Mouse (Mus musculus) CH12.LX (cell line): Measurements from ENCODE around the gene Srgap1. TPM values are rescaled to one million over a fixed set of nuclear protein-coding genes. Genes with fewer than 3 reads are reported as not detected.

Experiments
- DNase-seq: peaks from one replicate; pipeline ENCODE4 v3.0.0-alpha.2; 2013; ENCODE audit errors: extremely low read depth
- H3K27ac ChIP-seq: 2 replicates; pipeline ENCODE4 v1.5.1; 2012; ENCODE audit warnings: low read depth, mild to moderate bottlenecking, control low read depth, moderate library complexity; ENCODE audit not compliant: insufficient read depth
- H3K27me3 ChIP-seq: replicated peaks from 2 replicates; pipeline ENCODE3; 2012; ENCODE audit warnings: inconsistent platforms
- H3K36me3 ChIP-seq, 2 experiments: replicated peaks in 1 of 2; 2 replicates each; pipeline versions ENCODE3 to v1.6.1; 2012; ENCODE audit warnings: inconsistent platforms in 1 of 2, low read length in 1 of 2, mild to moderate bottlenecking in 1 of 2, mixed read lengths in 1 of 2, moderate library complexity in 1 of 2; ENCODE audit not compliant: control insufficient read depth in 1 of 2, insufficient read depth in 1 of 2
- H3K4me1 ChIP-seq, 2 experiments: 2 replicates each; pipeline ENCODE4 v1.6.1; 2012; ENCODE audit warnings: inconsistent platforms in 1 of 2, moderate library complexity in 1 of 2; ENCODE audit not compliant: insufficient read depth in 2 of 2, control insufficient read depth in 1 of 2
- H3K4me2 ChIP-seq: 2 replicates; pipeline ENCODE4 v1.6.1; 2012; ENCODE audit warnings: low read depth, mild to moderate bottlenecking, control low read depth; ENCODE audit not compliant: poor library complexity, insufficient read depth, severe bottlenecking
- H3K4me3 ChIP-seq, 3 experiments: fragments of 150-350 bp in 1 of 3; sonication (generic) in 1 of 3; replicated peaks in 1 of 3; 2 replicates each; pipeline versions ENCODE3 to v1.5.1; 2011 to 2012; ENCODE audit warnings: low read depth in 2 of 3, low read length in 2 of 3, mild to moderate bottlenecking in 2 of 3, moderate library complexity in 2 of 3, control low read depth in 1 of 3, improper control_type of control experiment in 1 of 3, inconsistent platforms in 1 of 3, mixed read lengths in 1 of 3; ENCODE audit not compliant: poor library complexity in 1 of 3
- H3K79me2 ChIP-seq: replicated peaks from 2 replicates; pipeline ENCODE4 v1.6.1; 2012; ENCODE audit warnings: mild to moderate bottlenecking, moderate library complexity; ENCODE audit not compliant: control insufficient read depth, poor library complexity, insufficient read depth, severe bottlenecking; ENCODE audit errors: extremely low read depth
- H3K9ac ChIP-seq: 2 replicates; pipeline ENCODE4 v1.6.1; 2012; ENCODE audit warnings: low read depth, mild to moderate bottlenecking, control low read depth, moderate library complexity; ENCODE audit not compliant: insufficient read depth
- H3K9me3 ChIP-seq: replicated peaks from 2 replicates; pipeline ENCODE3; 2012; ENCODE audit warnings: low read length, inconsistent platforms, mixed read lengths
- CHD2 ChIP-seq: IDR thresholded peaks from 2 replicates; pipeline ENCODE4 v1.6.1; 2011; ENCODE audit warnings: low read length, improper control_type of control experiment
- CTCF ChIP-seq, 2 experiments: IDR thresholded peaks in 1 of 2; conservative IDR thresholded peaks in 1 of 2; 2 replicates each; pipeline ENCODE4 v1.5.1; 2011 to 2012; ENCODE audit warnings: low read depth in 2 of 2, low read length in 2 of 2, improper control_type of control experiment in 1 of 2, inconsistent platforms in 1 of 2, mild to moderate bottlenecking in 1 of 2, moderate library complexity in 1 of 2
- ELF1 ChIP-seq: IDR thresholded peaks from 2 replicates; pipeline ENCODE4 v1.6.1; 2014; ENCODE audit warnings: low read depth, mild to moderate bottlenecking, inconsistent platforms, low read length, improper control_type of control experiment
- EP300 ChIP-seq: IDR thresholded peaks from 2 replicates; pipeline ENCODE4 v1.6.1; 2011; ENCODE audit warnings: low read length, improper control_type of control experiment
- ETS1 ChIP-seq: conservative IDR thresholded peaks from 2 replicates; pipeline ENCODE4 v1.6.1; 2012; ENCODE audit warnings: low read depth, mild to moderate bottlenecking, inconsistent platforms, low read length, improper control_type of control experiment, moderate library complexity
- GABPA ChIP-seq: IDR thresholded peaks from 2 replicates; pipeline ENCODE4 v1.6.1; 2012; ENCODE audit warnings: low read depth, low read length, improper control_type of control experiment, inconsistent platforms; ENCODE audit not compliant: insufficient replicate concordance
- HCFC1 ChIP-seq: IDR thresholded peaks from 2 replicates; pipeline ENCODE4 v1.6.1; 2012; ENCODE audit warnings: low read depth, mild to moderate bottlenecking, inconsistent platforms, low read length, improper control_type of control experiment
- IRF4 ChIP-seq: IDR thresholded peaks from 2 replicates; pipeline ENCODE4 v1.6.1; 2014; ENCODE audit warnings: low read depth, mild to moderate bottlenecking, inconsistent platforms, low read length, improper control_type of control experiment
- JUN ChIP-seq: IDR thresholded peaks from 2 replicates; pipeline ENCODE4 v1.6.1; 2011; ENCODE audit warnings: low read depth, mild to moderate bottlenecking, low read length, improper control_type of control experiment, moderate library complexity; ENCODE audit not compliant: insufficient read depth
- JUND ChIP-seq: conservative IDR thresholded peaks from 2 replicates; pipeline ENCODE4 v1.6.1; 2011; ENCODE audit warnings: low read depth, low read length, improper control_type of control experiment
- KAT2A ChIP-seq: IDR thresholded peaks from 2 replicates; pipeline ENCODE4 v1.6.1; 2012; ENCODE audit warnings: low read length, improper control_type of control experiment, inconsistent platforms; ENCODE audit not compliant: insufficient replicate concordance
- MAFK ChIP-seq: IDR thresholded peaks from 2 replicates; pipeline ENCODE4 v1.6.1; 2011; ENCODE audit warnings: low read length, improper control_type of control experiment; ENCODE audit not compliant: insufficient replicate concordance
- MAX ChIP-seq: IDR thresholded peaks from 2 replicates; pipeline ENCODE4 v1.6.1; 2011; ENCODE audit warnings: low read length, improper control_type of control experiment
- MAZ ChIP-seq: IDR thresholded peaks from 2 replicates; pipeline ENCODE4 v1.6.1; 2012; ENCODE audit warnings: low read depth, mild to moderate bottlenecking, inconsistent platforms, low read length, improper control_type of control experiment, moderate library complexity
- MEF2A ChIP-seq: IDR thresholded peaks from 2 replicates; pipeline ENCODE4 v1.6.1; 2014; ENCODE audit warnings: low read depth, mild to moderate bottlenecking, inconsistent platforms, low read length, improper control_type of control experiment, borderline replicate concordance
- NELFE ChIP-seq: IDR thresholded peaks from 2 replicates; pipeline ENCODE4 v1.6.1; 2011; ENCODE audit warnings: low read depth, low read length, improper control_type of control experiment
- NRF1 ChIP-seq: IDR thresholded peaks from 2 replicates; pipeline ENCODE4 v1.6.1; 2014; ENCODE audit warnings: low read depth, mild to moderate bottlenecking, inconsistent platforms, low read length, improper control_type of control experiment, moderate library complexity
- POLR2A ChIP-seq: IDR thresholded peaks from 2 replicates; pipeline ENCODE4 v1.6.1; 2011; ENCODE audit warnings: low read depth, mild to moderate bottlenecking, improper control_type of control experiment, low read length
- SMC3 ChIP-seq: IDR thresholded peaks from 2 replicates; pipeline ENCODE4 v1.6.1; 2011; ENCODE audit warnings: low read depth, low read length, improper control_type of control experiment
- USF1 ChIP-seq: IDR thresholded peaks from 2 replicates; pipeline ENCODE4 v1.6.1; 2014; ENCODE audit warnings: low read depth, mild to moderate bottlenecking, inconsistent platforms, low read length, improper control_type of control experiment
- USF2 ChIP-seq: conservative IDR thresholded peaks from 2 replicates; pipeline ENCODE4 v1.6.1; 2011; ENCODE audit warnings: low read depth, low read length, improper control_type of control experiment
- ZC3H11A ChIP-seq: IDR thresholded peaks from 2 replicates; pipeline ENCODE4 v1.6.1; 2012; ENCODE audit warnings: low read depth, mild to moderate bottlenecking, inconsistent platforms, low read length, improper control_type of control experiment
- ZNF384 ChIP-seq: IDR thresholded peaks from 2 replicates; pipeline ENCODE4 v1.6.1; 2012; ENCODE audit warnings: low read depth, low read length, improper control_type of control experiment, inconsistent platforms
- dilution Hi-C: fragments of 300-500 bp; cut with MboI; formaldehyde crosslinking; loops from 2 replicates; pipeline ENCODE4 v1.14.3; 2020; ENCODE audit warnings: low sequenced_read_pairs; ENCODE audit not compliant: extremely low pct_unique_long_range_greater_than_20kb, extremely low pct_ligation_motif_present
- in situ Hi-C: fragments of 300-500 bp; cut with MboI; formaldehyde crosslinking; loops from 3 replicates; pipeline ENCODE4 v1.14.3; 2019; ENCODE audit warnings: low sequenced_read_pairs, low pct_ligation_motif_present, low pct_unique_long_range_greater_than_20kb, mixed read lengths
- polyA plus RNA-seq: library from polyadenylated mRNA; unstranded; fragments of >175 nt; gene quantifications from 2 replicates; pipeline ENCODE4 v1.2.1, GENCODE M21; 2012; ENCODE audit warnings: low read depth; ENCODE audit not compliant: insufficient read length
- total RNA-seq, 2 experiments: library from RNA; depleted of rRNA; stranded (reverse); fragments of 300-350 nt in 1 of 2; fragments of >200 nt in 1 of 2; gene quantifications; 2 replicates each; pipeline ENCODE4 v1.2.3; 2012 to 2014

Gene Srgap1
- total and polyA plus RNA-seq, 3 experiments: not detected

DNA sequence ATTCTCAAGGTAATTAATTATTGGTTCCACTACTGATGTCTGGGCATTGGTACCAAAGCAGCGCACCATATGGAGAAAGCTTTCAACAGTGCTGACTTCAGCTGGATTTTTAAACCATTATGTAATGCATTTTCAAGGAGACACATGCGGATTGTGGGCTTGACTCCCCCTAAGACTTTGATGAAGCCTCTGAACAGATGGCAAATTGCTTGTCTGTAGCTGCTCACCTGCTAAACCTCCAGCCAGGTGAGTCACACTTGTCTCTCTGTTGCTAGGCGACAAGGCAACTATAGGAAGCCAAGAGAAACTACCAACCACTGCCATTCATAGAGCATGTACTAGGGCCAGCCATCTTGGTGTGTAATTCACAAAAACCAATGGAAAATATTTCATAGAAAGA, 128.5 kb downstream of the Srgap1 start:
- in situ Hi-C loops (no loop called here), dilution Hi-C loops (no loop called here)
- no peaks in the 10 kb centered on the region for H3K4me1 ChIP-seq
- H3K27ac ChIP-seq: no peak overlapping the region
- H3K4me3 ChIP-seq: no peak overlapping the region
- DNase-seq: no peak
- H3K9ac ChIP-seq: no peak overlapping the region
- H3K4me2 ChIP-seq: no peak overlapping the region
- no peaks in the 10 kb centered on the region for H3K36me3 ChIP-seq
- no peaks in the 10 kb centered on the region for H3K79me2 ChIP-seq
- TF ChIP-seq JUN: no peak
- TF ChIP-seq CHD2: no peak
- TF ChIP-seq POLR2A: no peak
- TF ChIP-seq SMC3: no peak
- TF ChIP-seq KAT2A: no peak
- no peak for TF ChIP-seq JUND
- TF ChIP-seq NRF1: no peak
- no peak for TF ChIP-seq USF1
- TF ChIP-seq MAFK: no peak
- TF ChIP-seq USF2: no peak
- TF ChIP-seq EP300: no peak
- TF ChIP-seq ZNF384: no peak
- no peak for TF ChIP-seq GABPA
- no peak for TF ChIP-seq NELFE
- no peak for TF ChIP-seq MAZ
- TF ChIP-seq MAX: no peak
- H3K27me3 ChIP-seq: no peaks in the 10 kb centered on the region
- no peaks in the 10 kb centered on the region for H3K9me3 ChIP-seq

DNA sequence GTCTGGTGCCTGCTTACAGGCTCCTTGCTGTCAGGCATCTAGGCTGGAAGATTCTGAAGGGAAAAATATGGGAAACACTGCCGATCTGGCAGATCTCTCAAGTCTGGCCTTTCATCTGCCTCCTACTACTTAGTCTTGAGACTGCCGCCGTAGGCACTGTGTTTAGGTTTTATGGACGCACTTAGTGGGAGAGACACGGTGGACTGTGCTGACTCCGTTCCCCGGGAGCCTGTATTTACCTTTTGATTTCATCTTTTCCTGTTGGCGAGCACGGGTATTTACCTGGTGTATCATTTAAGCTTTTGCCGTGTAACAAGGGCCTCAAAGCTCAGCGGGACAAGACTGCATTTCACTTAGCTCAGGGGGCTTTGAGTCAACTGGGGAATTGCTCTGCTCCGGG, 131.6 kb downstream of the Srgap1 start:
- Histone ChIP-seq H3K9me3 (no peaks in the 10 kb centered on the region), H3K36me3 (no peaks in the 10 kb centered on the region), H3K79me2 (no peaks in the 10 kb centered on the region), H3K27ac (no peak overlapping the region), H3K4me3 (no peak overlapping the region), H3K27me3 (no peaks in the 10 kb centered on the region), H3K9ac (no peak overlapping the region), H3K4me2 (no peak overlapping the region), H3K4me1 (no peaks in the 10 kb centered on the region)
- in situ Hi-C loops (no loop called here), dilution Hi-C loops (no loop called here)
- DNase-seq: no peak
- TF ChIP-seq USF1 (no peak), SMC3 (no peak), MAZ (no peak), EP300 (no peak), IRF4 (no peak), ZC3H11A (no peak), MAX (no peak), ELF1 (no peak), ZNF384 (no peak), CTCF (conservative IDR thresholded peaks at IDR 0.05 in 1 of 2, IDR thresholded peaks at IDR 0.05 in 1 of 2; ENCODE audit: low read depth in 2 of 2, low read length in 2 of 2) (no peak), CHD2 (no peak), NELFE (no peak), ETS1 (no peak), POLR2A (no peak), HCFC1 (no peak), MEF2A (no peak)
